Mouse (Mus musculus) urinary bladder, postnatal 4 days (tissue): ENCODE results near the gene Ech1.

Experiments
- DNase-seq, 2 experiments: peaks; one replicate each; pipeline ENCODE4 v3.0.0; 2021 to 2022; ENCODE audit warnings: low spot score in 2 of 2

The Ech1 gene

DNA sequence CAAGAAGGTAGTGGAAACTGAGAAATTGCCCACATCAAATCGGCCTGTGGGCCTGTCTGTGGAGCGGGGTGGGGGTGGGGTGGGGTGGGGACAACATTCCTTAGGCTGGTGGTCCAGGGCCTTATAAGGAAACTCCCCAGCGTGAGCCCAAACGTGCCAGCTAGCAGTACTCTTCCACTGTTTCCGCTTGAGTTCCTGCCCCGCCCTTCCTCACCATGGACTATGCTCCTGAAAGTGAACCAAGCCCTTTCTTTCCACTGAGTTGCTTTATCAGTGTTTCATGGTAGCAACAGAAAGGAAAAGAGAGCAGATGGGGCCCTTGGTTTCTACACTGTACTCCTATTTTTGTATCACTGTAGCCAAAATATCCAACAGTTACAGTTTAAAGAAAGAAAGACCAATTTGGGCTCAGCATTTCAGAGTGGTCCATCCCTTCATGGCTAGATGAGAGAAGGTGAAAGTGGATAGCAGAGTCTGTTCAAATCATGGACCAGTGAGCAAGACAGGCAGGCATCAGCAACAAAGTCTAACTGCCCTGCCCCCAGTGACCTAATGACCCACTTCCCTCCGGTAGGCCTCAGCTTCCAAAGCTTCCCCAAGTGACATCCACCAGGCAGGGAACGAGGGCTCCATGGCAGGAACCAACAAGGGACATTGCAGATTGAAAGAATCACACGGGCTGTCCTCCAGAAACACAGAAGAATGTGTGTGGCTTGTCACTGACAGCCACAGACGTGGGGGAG, 22.0 kb upstream of the Ech1 start:
- no peak for DNase-seq

DNA sequence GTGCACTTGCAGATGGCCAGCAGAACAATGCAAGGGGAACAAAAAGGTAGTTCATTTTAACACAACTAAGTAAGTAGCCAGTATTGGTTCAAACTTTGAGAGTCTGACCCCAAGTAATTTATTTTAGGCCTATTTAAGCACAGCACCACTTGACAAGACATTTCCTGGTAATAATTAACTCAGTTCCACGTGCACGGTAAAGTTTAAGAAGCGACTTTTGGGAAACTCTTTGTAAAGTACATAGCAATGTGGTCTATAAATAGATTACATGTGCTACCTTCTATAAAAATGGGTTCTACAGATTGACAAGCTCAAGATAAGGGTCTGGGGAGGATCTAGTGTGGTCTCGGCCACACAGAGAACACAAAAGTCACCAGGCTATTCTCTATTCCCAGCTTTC, 21.3 kb upstream of the Ech1 start:
- DNase-seq: no peak

DNA sequence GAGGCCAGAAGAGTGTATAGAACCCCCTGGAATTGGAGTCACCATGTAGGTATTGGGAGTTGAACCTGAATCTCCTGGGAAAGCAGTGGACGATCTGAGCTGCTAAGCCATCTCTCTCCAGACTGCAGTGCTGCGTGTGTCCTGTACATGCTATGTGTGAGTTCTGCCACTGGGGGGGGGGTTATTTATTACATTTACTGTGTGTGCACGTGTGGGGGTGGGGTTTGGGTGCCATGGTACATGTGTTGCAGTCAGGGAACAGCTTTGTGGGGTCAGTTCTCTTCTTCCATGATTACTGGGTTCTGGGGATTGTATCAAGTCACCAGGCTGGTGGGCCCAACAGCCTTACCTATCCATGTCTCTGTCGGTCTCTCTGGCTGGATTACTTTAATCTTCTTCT, 18.1 kb upstream of the Ech1 start:
- DNase-seq: no peak

DNA sequence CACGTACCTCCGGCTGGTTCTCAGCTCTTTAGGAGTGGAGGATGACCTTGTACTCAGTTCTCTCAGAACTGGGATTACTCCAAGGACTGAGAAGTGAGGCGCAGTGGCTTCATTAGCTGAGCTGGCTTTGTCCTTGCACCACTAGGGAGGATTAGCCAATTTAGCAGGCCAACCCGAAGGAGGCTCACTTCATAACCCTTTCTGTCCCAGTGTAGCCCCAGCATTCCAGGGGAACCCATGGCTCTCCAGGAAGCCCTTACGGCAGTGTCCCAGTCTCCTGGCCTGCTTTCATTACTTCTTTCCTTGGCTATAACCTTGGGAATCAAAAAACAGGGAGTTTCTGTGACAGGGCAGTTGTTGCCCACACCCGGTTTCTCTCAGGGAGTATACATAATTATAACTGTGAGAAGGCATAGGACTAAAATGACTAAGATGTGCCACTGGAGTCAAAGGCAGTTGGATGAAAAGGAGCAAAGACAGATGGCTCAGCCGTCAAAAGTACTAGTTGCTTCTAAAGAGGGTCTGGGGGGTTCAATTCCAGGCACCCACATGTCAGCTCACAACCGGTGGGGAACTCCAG, 17.3 kb upstream of the Ech1 start:
- peak in 1 of 2 experiments; percentile 51 for DNase-seq

DNA sequence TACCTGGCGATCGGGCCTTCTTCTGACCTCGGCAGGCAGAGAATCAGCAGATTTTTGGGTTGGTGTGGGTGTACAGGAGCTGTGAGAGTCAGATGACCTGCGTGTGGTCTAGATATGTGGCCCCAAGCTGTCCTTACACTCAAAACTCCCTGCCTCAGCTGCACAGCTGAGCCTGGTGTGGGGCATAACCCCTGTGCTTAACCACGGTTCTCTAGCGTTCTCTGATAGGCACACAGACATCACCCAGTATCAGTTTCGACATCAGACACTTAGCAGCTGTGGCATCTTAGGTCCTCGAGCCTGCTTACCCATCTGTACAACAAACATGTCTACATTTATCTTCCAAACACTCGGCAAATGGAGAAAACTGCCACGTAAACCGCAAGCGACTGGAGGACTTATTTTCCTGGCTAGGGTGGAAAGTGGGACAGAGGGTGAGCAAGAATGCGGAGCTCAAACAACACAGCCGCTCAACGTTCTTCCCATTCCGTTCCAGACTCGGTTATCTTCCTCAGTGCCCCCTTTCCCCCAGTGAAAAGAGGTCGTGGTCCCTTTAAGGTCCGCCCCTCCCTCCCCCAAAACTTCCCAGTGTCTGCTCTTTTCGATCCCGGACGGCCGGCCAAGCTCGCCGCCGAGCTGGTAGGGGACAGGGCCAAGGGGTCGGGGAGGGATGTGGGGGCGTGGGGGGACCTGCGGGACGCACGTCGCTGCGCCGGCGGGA, 16.6 kb upstream of the Ech1 start, which contains the start of gene Hnrnpl:
TSS of gene Hnrnpl (plus strand) at position 321 of the 721 bp plus-strand sequence.
- peak in 1 of 2 experiments; percentile 76 for DNase-seq

DNA sequence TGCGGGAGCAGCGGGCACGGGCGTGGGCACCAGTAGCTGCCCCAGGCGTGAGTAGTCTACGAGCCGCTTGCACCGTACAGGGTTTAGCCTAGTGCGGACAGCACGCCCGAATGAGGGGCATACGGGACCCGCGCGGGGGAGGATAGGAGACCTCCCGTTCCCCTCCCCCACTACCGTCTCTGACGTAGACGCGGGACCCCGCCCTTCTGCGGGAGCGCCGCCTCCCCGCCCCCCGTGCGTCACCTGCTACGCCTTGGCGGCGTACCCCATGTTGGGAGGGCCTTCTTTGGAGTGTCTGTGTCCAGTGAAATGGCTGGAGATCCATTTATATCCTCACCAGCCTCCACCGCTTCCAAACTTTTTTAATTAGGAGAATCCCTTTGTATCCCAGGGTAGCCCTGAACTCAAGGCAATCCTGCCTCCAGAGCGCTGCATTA, 16.0 kb upstream of the Ech1 start:
- peak; percentile 94 to 96 for DNase-seq

DNA sequence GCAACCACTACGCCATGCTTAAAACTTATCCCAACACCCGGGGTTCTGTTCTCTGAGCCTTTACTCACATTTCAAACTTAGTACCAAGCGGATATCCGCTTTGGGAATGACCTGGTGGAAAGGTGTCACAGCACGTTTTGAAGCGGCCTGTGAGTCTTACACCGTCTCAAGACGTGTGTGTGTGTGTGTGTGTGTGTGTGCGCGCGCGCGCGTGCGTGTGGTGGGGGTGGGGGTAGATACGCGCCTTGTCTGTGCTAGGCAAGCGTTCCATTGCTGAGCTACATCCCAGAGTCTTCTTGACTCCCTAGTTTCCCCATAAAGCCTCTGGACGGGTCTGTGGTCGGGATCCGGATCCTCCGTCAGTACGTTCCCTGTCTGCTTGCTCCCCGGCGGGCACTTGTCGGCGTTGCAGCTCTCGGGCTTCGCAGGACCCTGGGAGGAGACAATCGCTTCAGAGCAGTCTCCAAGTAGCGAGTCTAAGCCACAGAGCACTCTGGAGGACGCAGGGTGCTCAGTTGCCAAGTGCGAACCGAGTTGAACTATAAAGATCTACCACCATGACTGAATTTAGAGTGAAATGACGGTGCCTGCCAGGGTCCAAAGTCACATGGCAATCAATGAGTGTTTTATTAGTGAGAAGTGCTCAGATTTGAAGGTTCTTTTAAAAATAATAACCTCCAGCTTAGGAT, 15.5 kb upstream of the Ech1 start:
- DNase-seq: no peak

DNA sequence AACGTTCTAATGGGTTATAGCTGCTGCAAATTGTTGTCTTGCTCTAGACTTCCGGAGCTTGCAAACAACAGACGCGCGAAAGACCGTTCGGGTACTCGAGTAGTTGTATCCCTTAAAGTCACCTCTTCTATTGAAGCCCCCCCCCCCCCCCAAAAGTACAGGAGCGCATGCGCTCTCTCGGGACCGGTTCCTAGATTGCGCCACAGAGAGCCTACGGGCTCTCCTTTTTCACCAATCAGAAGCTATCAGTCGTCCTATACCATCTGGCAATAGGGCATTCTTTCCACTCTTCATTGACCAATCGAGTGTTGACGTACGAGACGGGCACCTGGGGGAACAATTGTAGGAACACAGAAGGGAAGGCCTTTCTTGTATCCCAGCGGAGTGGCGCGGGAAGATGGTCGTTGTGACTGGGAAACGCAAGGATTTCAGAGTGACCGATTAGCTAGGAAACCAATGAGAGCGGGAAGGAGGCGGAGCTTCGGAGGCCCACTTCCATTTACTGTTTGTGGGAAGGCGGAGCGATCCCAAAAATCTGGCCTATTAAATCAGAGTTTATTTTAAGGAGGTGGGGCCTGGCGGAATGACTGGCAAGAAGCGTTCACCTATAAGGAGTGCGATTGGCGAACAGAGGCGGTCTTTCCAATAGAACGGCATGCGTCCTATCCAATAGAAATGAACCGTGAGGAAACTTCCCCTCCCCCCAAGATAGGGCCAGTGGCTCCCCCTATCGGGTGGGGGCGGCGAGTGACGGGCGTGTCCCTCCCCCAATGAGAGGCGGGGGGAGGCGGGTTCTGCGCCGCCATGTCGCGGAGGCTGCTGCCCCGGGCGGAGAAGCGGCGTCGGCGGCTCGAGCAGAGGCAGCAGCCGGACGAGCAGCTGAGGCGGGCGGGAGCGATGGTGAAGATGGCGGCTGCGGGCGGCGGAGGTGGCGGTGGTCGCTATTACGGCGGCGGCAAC, 14.6 kb upstream of the Ech1 start:
- DNase-seq: peak; percentile 98 to 99

DNA sequence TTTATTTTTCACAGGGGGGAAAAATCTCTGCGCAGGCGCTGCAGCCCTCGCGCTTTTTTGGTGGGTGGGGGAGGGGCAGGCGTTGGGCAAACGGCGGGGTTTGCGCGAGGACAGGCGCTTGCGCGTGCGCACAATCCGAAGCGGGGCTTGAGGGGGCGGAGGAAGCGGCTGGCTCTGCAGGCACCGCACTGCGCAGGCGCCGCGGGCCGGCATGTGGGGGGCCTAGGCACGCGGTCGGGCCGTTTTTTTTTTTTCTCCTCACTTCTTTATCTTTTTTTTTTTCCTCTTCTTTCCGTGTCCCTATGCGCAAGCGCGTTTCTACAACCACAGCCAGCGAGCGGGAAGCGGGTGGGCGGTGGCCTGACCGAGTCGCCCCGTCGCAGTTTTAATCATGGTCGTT, 13.8 kb upstream of the Ech1 start:
- peak; percentile 94 to 96 for DNase-seq

DNA sequence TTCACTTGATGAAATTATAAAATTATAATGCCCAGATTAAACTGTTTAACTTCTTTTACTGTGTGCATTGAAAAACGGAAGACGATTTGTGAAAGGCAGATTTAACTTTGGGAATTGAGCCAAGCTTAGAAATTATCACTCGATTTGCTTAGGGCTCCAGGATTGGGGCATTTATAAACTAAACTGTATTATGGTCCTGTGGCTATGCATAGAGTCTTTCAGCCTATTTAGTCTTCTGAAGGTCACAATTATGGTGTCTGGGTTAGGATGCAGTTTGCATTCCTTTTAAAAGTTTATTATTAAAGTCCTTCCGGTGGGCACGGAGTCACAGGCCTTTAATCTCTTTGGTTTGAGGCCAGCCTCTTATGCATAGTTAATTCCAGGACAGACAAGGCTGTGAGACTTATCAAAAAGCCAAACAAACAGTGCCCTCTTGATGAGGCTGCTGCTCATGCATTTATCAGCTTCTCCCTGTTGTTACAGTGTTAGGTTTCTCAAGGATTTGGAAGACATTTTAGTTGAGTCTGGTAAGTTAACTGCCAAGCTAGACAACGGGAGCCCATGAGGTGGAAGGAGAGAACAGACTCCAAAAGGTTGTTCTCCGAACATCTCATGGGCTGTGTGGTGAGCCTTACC, 13.3 kb upstream of the Ech1 start:
- no peak for DNase-seq

DNA sequence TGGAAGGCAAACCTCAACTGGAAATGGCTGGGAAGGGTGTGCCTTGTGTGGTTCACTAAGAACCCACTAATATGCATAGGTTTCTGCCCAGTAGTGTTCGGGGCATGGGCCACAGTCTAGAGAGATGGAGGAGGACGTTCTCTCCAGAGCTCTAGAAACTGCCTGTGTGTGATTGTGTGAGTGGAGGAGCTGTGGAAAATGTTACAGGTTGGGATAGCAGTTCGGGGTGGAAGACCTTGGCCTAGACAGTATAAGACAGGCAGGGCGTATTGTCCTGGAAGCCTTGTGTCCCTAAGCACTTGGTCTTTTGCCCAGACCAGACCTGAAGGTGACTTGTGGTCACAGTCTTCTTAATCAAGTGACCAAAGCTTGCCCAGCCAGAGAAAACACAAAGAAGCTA, 12.6 kb upstream of the Ech1 start:
- DNase-seq: no peak

DNA sequence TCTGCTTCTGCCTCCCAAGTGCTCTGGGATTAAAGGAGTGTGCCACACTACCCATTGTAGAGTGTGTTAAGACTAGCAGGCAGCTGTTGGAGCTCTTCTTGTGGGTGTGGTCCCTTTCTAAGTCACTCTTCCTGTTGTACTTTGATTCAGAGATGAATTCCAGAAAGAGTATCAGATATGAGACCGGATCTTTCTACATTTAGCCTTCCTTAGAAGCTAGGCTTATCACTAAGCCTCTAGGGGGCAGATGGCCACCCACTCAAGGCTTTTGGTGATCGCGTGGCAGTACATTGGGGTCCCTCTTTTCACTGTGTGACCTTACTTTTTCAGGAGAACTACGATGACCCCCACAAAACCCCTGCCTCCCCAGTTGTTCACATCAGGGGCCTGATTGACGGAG, 12.1 kb upstream of the Ech1 start:
- no peak for DNase-seq

DNA sequence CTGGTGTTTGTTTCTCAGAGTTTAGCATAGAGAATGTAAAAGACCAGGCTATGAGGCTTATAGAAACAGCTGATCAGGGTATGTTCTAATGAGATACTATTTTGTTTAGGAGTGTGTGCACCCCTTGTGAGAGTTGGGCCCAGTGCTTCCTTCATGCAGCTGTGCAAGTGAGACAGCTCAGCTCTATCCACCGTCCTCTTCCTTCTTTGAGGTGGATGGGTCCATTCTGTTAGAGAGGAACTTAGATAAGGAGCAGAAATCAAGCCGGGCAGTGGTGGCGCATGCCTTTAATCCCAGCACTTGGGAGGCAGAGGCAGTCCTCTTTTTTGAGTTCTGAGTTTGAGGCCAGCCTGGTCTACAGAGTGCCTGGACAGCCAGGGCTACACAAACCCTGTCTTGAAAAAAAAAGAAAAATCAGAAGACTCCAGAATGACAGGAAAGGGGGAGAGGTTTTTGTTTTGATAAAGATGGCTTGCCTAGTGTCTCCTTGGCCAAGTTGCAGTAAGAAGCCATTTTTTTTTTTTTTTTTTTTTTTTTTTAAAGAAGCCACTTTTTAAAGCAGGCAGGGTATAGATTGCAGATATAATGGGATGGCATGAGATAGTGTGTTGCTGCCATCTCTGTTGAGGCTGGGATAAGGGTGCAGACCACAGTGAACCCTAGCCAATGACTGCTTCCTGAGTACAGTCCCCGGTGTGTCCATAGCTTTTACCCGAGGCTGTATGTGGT, 10.5 kb upstream of the Ech1 start:
- DNase-seq: no peak

DNA sequence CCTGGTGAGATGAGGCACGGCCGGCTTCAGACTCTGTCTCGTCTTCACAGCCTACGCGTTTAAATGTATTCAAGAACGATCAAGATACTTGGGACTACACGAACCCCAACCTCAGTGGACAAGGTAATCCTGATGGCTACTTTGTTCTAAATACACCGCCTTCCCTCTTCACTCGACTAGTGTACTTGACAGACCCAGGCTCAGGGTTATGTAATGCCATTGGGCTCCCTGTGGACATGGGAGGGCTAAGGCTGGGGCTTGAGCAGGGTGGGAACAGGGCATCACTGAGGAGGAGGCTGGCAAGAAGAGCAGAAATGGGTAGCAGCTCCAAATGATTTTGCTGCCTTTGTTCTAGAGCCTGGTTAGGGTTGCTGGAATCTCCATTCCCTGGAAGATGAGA, 9.8 kb upstream of the Ech1 start:
- DNase-seq: no peak

DNA sequence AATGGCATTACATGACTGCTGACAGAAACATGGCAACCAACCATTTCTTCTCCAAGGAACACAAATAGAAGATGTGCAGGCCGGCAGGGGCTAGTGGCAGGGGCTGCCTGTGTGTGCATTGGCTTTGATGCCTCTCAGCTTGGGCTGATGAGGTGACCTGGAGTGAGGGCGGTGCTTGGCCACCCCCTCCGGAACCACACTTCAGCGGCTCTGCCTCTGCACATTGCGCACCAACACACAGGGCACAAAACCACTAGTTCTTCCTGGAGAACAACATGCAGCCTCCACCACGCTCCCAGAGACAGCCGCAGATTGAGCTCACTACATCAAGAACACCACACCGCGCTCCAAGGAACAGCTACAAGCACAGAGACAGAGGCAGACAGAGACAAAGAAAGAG, 8.8 kb upstream of the Ech1 start:
- no peak for DNase-seq

DNA sequence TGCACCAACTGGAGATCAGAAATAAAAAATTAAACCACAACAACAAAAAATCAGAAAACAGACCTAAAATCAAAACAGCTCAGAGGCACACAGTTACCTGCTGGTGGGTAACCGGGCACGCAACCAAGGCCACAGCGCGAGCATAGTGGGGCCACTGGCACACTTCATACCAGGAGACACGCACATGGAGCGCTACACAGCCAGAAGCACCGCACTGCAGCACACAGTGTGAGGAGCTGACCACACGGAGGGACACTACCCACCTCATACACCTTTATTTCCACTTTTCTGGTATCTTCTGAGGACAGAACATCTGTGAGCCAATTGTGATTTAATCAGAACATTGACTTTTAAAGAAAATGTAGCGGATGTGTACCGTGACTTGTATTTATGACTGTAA, 8.1 kb upstream of the Ech1 start:
- DNase-seq: no peak

DNA sequence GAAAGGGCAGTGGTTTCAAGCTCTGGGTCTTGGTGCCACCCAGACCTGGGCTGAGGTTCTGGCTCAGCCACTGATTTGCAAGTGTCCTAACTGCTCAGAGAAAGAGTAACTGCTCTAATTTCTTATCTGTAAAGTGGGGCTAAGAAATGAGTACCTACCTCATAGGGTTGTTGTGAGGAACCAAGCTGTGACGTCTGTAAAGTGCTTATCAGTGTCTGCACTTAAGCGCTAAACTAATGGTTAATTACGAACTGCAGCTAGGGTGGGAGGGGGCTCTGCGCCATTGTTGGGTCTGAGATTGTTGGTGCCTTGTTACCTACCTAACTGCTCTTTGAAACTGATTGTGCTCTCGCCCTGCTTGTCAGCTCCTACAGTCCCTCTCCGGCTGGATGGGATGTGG, 7.5 kb upstream of the Ech1 start:
- DNase-seq: no peak

DNA sequence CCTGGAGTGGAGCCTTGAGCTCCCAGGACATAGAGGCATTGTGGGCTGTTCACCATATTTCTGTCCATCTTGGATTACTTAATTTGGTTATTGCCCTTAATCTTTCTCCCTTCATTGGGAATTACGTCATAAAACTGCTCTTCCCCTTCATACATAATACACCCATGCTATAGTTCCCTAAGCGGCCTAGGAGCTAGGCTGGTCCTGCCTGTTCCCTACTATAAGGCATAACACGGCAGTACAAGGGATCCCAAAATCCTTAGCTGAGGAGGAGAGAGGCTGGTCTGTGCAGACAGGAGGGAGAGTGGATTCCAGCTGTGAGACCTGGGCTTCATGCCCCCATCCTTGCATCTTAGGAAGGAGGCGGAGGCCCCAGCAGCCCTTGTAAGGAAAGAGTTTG, 7.1 kb upstream of the Ech1 start:
- DNase-seq: no peak

DNA sequence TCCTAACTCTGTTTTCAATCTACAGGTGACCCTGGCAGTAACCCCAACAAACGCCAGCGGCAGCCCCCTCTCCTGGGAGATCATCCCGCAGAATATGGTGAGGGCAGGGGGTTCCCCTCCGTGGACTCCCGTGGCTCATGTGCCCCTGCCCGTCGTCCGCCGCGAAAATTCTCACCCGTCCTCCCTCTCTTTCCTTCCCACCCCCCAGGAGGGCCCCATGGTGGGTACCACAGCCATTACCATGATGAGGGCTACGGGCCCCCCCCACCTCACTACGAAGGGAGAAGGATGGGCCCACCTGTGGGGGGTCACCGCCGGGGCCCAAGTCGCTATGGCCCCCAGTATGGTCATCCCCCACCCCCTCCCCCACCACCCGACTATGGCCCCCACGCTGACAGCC, 6.6 kb upstream of the Ech1 start:
- DNase-seq: no peak

DNA sequence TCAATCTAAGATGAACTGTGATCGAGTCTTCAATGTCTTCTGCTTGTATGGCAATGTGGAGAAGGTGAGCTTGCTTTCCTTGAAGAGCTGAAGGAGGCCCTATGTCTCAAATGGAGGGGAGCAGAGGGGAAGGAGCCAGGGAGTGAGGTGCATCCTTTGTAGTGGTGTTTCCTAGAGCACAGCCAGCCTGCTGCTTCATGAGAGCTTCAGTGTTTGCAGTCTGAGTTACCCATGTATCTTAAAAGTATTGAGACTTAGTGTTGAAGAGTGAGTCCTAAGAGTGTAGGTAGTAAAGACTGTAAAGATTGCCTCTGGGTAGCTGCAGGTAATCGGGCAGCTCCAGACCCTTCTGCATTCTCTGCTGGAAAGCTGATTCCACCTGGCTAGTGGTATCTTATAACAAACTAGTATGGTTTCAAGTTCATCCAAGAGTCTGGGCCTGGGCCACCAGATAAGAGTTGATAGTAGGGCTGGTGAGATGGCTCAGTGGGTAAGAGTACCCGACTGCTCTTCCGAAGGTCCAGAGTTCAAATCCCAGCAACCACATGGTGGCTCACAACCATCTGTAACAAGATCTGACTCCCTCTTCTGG, 6.1 kb upstream of the Ech1 start:
- DNase-seq: no peak
